In the genomic region with DNA sequence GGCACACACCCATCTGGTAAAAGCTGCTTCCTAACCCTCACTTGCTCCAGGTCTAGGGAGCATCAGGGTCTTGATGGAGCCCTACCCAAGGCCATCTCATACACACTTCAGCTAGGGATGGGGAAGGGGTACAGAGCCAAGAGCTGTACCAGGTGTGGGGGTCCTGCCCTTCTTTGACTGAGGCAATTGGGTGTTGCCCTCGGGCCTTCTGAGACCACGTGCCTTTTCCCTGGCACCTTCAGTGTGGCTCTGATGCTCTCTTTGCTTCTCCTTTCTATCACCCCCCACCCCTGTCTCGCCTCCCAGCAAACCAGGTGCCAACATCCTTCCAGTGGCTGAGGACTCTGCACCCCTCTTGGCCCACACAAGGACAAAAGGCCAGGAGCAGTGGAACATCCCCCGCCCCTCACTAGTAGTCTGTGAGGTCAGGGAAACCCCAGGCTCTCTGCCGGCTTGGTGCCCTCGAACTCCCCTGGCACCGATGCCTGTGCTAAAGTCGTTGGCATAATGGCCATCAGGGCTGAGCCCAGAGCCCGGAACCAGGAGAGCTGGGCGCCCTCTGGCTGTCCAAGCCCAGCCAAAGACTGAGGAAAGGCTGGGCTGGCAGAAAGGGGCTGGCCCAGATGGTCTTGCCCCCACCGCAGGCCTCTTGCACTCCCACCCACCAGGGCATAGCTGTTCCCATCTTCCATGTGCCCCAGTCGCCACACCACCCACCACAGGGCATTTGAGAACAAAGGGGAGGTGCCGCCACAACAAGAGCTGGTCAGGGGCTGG, we compare ENCODE assay signal across 10 mouse cellular contexts.
DNase-seq lines count a peak whose midpoint lies in the region; ATAC-seq and TF ChIP-seq lines count a peak whose summit lies in the region.
"Had no signal": no experiment of that assay in that cellular context is flagged by ENCODE, and none has a peak within 500 bp of the region (broad histone marks: within the 10 kb centered on the region; RNA-seq: fewer than 3 reads in every experiment).

No protein-coding gene starts in this region.

- H3K27me3 ChIP-seq in intestine, embryonic 15.5 days (replicated peaks): peaks cover 48% of the 10 kb centered on the region
- H3K27me3 ChIP-seq in intestine, postnatal 0 days (replicated peaks; ENCODE audit: control insufficient read depth, insufficient read depth, low read length): peaks cover 49% of the 10 kb centered on the region
- H3K27me3 ChIP-seq in forebrain, embryonic 14.5 days (replicated peaks; ENCODE audit: control insufficient read depth, insufficient read depth, low read length): peaks cover 38% of the 10 kb centered on the region
- peaks cover 55% of the 10 kb centered on the region for H3K27me3 ChIP-seq in midbrain, embryonic 12.5 days

- no peak for ATAC-seq in intestine, embryonic 15.5 days
- no peak for ATAC-seq in intestine, postnatal 0 days
- ATAC-seq in forebrain, embryonic 14.5 days: no peak
- peak; percentile 8; the same call in 1 of the 2 replicates for ATAC-seq in midbrain, embryonic 12.5 days (ENCODE audit: low FRiP score, low read depth)

- peak overlapping the region; percentile 57; the same call in 1 of the 2 replicates for H3K4me3 ChIP-seq in intestine, embryonic 15.5 days (replicated peaks)
- H3K4me3 ChIP-seq in intestine, postnatal 0 days (ENCODE audit: low read depth, low read length): no peak overlapping the region
- H3K4me3 ChIP-seq in forebrain, embryonic 14.5 days (ENCODE audit: low read depth, low read length): peak overlapping the region; percentile 63
- H3K4me3 ChIP-seq in midbrain, embryonic 12.5 days: peak overlapping the region; percentile 72

- peaks cover 17% of the 10 kb centered on the region for H3K4me1 ChIP-seq in intestine, embryonic 15.5 days (replicated peaks)
- H3K4me1 ChIP-seq in intestine, postnatal 0 days (replicated peaks; ENCODE audit: control insufficient read depth, insufficient read depth, low read length): no peaks in the 10 kb centered on the region
- peaks cover 16% of the 10 kb centered on the region; the same call in 1 of the 2 replicates for H3K4me1 ChIP-seq in forebrain, embryonic 14.5 days (ENCODE audit: control insufficient read depth, insufficient read depth, low read length)
- H3K4me1 ChIP-seq in midbrain, embryonic 12.5 days: peaks cover 28% of the 10 kb centered on the region

- H3K4me2 ChIP-seq in intestine, embryonic 15.5 days (replicated peaks): peak overlapping the region; percentile 98
- H3K4me2 ChIP-seq in intestine, postnatal 0 days (replicated peaks; ENCODE audit: low read depth): no peak overlapping the region
- H3K4me2 ChIP-seq in forebrain, embryonic 14.5 days (ENCODE audit: low read length): peak overlapping the region; percentile 95
- H3K4me2 ChIP-seq in midbrain, embryonic 12.5 days (replicated peaks): peak overlapping the region; percentile 98

- no peaks in the 10 kb centered on the region for H3K36me3 ChIP-seq in intestine, embryonic 15.5 days
- no peaks in the 10 kb centered on the region for H3K36me3 ChIP-seq in intestine, postnatal 0 days (ENCODE audit: control insufficient read depth, insufficient read depth)
- no peaks in the 10 kb centered on the region for H3K36me3 ChIP-seq in forebrain, embryonic 14.5 days (ENCODE audit: control insufficient read depth, insufficient read depth, low read length)
- H3K36me3 ChIP-seq in midbrain, embryonic 12.5 days: no peaks in the 10 kb centered on the region
- H3K36me3 ChIP-seq: G1E; liver, embryonic 13.5 days had no signal

- no peak overlapping the region for H3K27ac ChIP-seq in intestine, embryonic 15.5 days
- H3K27ac ChIP-seq in intestine, postnatal 0 days (ENCODE audit: low read depth, low read length): no peak overlapping the region
- 0 out of 2 replicates have a peak overlapping the region, but pooled peaks have one; percentile 75 for H3K27ac ChIP-seq in forebrain, embryonic 14.5 days (ENCODE audit: low read depth, low read length)
- H3K27ac ChIP-seq in midbrain, embryonic 12.5 days (replicated peaks): peak overlapping the region; percentile 89
- H3K27ac ChIP-seq: liver, embryonic 13.5 days had no signal

- H3K9me3 ChIP-seq in intestine, embryonic 15.5 days: no peaks in the 10 kb centered on the region
- no peaks in the 10 kb centered on the region for H3K9me3 ChIP-seq in intestine, postnatal 0 days (ENCODE audit: control insufficient read depth)
- H3K9me3 ChIP-seq in forebrain, embryonic 14.5 days (replicated peaks; ENCODE audit: control insufficient read depth, low read length): no peaks in the 10 kb centered on the region
- no peaks in the 10 kb centered on the region for H3K9me3 ChIP-seq in midbrain, embryonic 12.5 days
- H3K9me3 ChIP-seq: liver, embryonic 13.5 days had no signal

- WGBS in intestine, embryonic 15.5 days: 38% methylated on average over 13 of the region's 13 CpGs
- WGBS in intestine, postnatal 0 days: 37% methylated on average over 13 of the region's 13 CpGs
- 29% methylated on average over 13 of the region's 13 CpGs for WGBS in forebrain, embryonic 14.5 days
- 34% methylated on average over 13 of the region's 13 CpGs for WGBS in midbrain, embryonic 12.5 days

- peak; percentile 74 for DNase-seq in cerebellum, adult 11-12 months
- DNase-seq in forebrain, embryonic 14.5 days (ENCODE audit: low spot score): peak; percentile 36
- no peak for DNase-seq in thymus, postnatal 4 days
- no peak for DNase-seq in embryo, embryonic 9.5 days (ENCODE audit: extremely low spot score)
- no peak for DNase-seq in spleen, postnatal 14 days (ENCODE audit: low spot score in 2 of 2)
- DNase-seq: liver, embryonic 13.5 days had no signal

- TF ChIP-seq CTCF in intestine, postnatal 0 days (IDR thresholded peaks at IDR 0.05; ENCODE audit: low read depth): no peak; the same call in 1 of the 2 replicates

- H3K9ac ChIP-seq in intestine, embryonic 15.5 days: no peak overlapping the region
- H3K9ac ChIP-seq in intestine, postnatal 0 days (ENCODE audit: low read depth, low read length): no peak overlapping the region
- H3K9ac ChIP-seq in forebrain, embryonic 14.5 days (ENCODE audit: low read length): peak overlapping the region; percentile 85
- H3K9ac ChIP-seq in midbrain, embryonic 12.5 days (replicated peaks): peak overlapping the region; percentile 89
- H3K9ac ChIP-seq: liver, embryonic 13.5 days had no signal

Comparison
In these comparisons a context has a peak if more than half of its experiments do, and no peak if none do; other contexts are left out.
1. H3K27ac ChIP-seq: peak in forebrain, embryonic 14.5 days (single experiment) and midbrain, embryonic 12.5 days (single experiment); none in intestine, embryonic 15.5 days (single experiment) and intestine, postnatal 0 days (single experiment).
2. H3K9ac ChIP-seq: peak in forebrain, embryonic 14.5 days (single experiment) and midbrain, embryonic 12.5 days (single experiment); none in intestine, embryonic 15.5 days (single experiment) and intestine, postnatal 0 days (single experiment).
3. DNase-seq: peak in cerebellum, adult 11-12 months (single experiment) and forebrain, embryonic 14.5 days (single experiment); none in thymus, postnatal 4 days (single experiment), embryo, embryonic 9.5 days (single experiment) and spleen, postnatal 14 days (0 of 2).